Mouse (Mus musculus) telencephalon, adult 2 months (tissue): ENCODE measurements around the gene Tent5c.
"Not testable (repeated sequence)": the region's sequence is repeated elsewhere in the genome, so short reads cannot be mapped to it uniquely, and the experiment has no call there.

Source experiments
- DNase-seq: peaks from one replicate; pipeline ENCODE4 v3.0.0-alpha.2; 2011; ENCODE audit warnings: low read depth, low spot score

The Tent5c gene

GRCm38 (mm10) chr3:100439088-100439487 is 50.0 kb downstream of the Tent5c start:
- DNase-seq: no peak

GRCm38 (mm10) chr3:100438461-100439002 is 50.6 kb downstream of the Tent5c start:
- no peak for DNase-seq

- DNase-seq: no peak
Measured at GRCm38 (mm10) chr3:100436756-100437155, 52.4 kb downstream of the Tent5c start.

GRCm38 (mm10) chr3:100431705-100432104 is 57.4 kb downstream of the Tent5c start:
- DNase-seq: no peak

- no peak for DNase-seq
Measured at GRCm38 (mm10) chr3:100430731-100431130, 58.4 kb downstream of the Tent5c start.

- DNase-seq: no peak
Measured at GRCm38 (mm10) chr3:100430101-100430500, 59.0 kb downstream of the Tent5c start.

GRCm38 (mm10) chr3:100429667-100430066 is 59.5 kb downstream of the Tent5c start:
- no peak for DNase-seq

GRCm38 (mm10) chr3:100427548-100427947 is 61.6 kb downstream of the Tent5c start:
- DNase-seq: no peak

GRCm38 (mm10) chr3:100422392-100423167 is 66.5 kb downstream of the Tent5c start:
- no peak for DNase-seq

- DNase-seq: peak; percentile 71
Measured at GRCm38 (mm10) chr3:100421354-100421753, 67.8 kb downstream of the Tent5c start.

- no peak for DNase-seq
Measured at GRCm38 (mm10) chr3:100420691-100421056, 68.5 kb downstream of the Tent5c start.

GRCm38 (mm10) chr3:100419962-100420690 is 69.0 kb downstream of the Tent5c start:
- DNase-seq: no peak

- no peak for DNase-seq
Measured at GRCm38 (mm10) chr3:100418387-100418786, 70.7 kb downstream of the Tent5c start.

- peak; percentile 43 for DNase-seq
Measured at GRCm38 (mm10) chr3:100417772-100418311, 71.3 kb downstream of the Tent5c start.

GRCm38 (mm10) chr3:100415671-100416070 is 73.5 kb downstream of the Tent5c start:
- DNase-seq: no peak

- not testable (repeated sequence) for DNase-seq
Measured at GRCm38 (mm10) chr3:100413586-100413985, 75.5 kb downstream of the Tent5c start.

GRCm38 (mm10) chr3:100411945-100412344 is 77.2 kb downstream of the Tent5c start:
- DNase-seq: no peak

- no peak for DNase-seq
Measured at GRCm38 (mm10) chr3:100409280-100409679, 79.8 kb downstream of the Tent5c start.

GRCm38 (mm10) chr3:100408351-100409043 is 80.6 kb downstream of the Tent5c start:
- no peak for DNase-seq

GRCm38 (mm10) chr3:100402656-100403055 is 86.5 kb downstream of the Tent5c start:
- no peak for DNase-seq
